Mouse (Mus musculus) lung, postnatal 36 days (tissue): ENCODE data around the gene Gm7876.
"Not testable (repeated sequence)": the region's sequence is repeated elsewhere in the genome, so short reads cannot be mapped to it uniquely, and the experiment has no call there.

Experiments used
- DNase-seq: peaks from one replicate; pipeline ENCODE4 v3.0.0; 2022; ENCODE audit warnings: mixed read lengths

Gm7876 gene

DNA sequence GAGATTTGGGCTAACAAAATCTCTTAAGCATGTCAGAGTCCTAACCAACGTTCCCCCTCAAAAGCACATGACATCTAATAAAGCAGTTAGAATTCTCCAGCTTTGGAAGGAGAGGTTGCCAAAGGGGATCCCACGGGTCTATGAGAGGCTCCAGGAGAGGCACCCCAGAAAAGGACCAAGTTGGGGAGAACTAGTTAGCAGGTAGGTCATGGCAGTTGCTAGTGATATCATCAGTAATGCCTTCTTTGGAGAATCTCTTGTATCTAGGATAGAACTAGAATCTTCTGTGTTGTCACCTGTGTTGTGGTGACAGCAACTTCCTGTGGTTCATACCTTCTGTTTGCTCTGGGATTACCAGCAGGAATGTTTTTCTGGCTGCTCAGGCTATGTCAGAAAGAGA lies at the start of gene Gm7876:
Gene Gm7876 (plus strand): TSS at position 301 of the 400 bp plus-strand sequence.
- DNase-seq, result not testable (repeated sequence)

DNA sequence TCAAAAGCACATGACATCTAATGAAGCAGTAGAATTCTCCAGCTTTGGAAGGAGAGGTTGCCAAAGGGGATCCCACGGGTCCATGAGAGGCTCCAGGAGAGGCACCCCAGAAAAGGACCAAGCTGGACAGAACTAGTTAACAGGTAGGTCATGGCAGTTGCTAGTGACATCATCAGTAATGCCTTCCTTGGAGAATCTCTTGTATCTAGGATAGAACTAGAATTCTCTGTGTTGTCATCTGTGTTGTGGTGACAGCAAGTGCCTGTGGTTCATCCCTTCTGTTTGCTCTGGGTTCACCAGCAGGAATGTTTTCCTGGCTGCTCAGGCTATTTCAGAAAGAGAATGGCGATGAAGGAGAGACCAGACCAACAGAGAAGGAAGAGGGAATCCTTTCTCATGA lies 45.1 kb upstream of the Gm7876 start, which contains the start of gene Gm3239:
Gene Gm3239 (plus strand): TSS at position 301 of the 400 bp plus-strand sequence.
- not testable (repeated sequence) for DNase-seq

DNA sequence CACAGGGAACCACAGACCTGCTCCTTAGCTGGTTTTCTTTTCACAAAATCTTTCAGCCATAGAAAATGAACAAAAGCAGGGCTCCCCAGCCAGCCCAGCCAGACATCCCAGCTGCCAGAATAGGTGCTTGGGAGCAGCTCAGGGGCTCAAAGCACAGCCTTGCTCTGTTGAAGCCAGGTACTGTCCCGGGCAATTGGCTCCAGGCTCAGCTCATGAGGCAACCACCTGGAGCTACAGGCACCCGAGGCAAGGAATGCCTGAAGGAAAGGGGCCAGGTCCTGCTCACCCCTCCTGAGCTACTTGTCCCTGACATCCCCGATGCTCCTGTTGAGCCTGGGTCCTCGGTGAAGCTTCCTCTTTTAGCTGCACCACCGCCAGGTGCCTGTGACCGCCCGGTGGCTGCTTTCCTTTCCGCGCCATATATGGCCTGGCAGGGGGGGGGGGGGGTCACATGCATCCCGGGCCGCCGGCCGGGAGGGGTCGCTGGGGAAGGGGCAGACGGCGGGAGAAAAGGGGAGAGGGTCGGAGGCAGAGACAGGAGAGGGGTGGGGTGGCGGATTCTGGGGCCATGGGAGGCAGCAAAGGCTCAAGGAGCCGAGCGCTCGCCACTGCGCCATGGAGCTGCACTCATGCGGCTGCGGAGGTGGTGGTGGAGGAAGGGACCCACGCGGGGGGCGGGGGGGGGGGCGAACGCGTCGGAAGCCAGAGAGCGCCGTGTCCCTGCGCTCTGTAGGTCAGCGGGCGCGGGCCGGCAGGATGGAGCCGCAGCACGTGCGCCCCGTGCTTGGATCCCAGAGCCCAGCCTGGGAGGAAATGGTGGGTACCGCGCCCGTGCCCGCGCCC lies 17.2 kb downstream of the Gm7876 start, which contains the start of gene Gm3252:
Gene Gm3252 (plus strand): TSS at position 738 of the 843 bp plus-strand sequence.
- not testable (repeated sequence) for DNase-seq
